Mouse (Mus musculus) cerebellum, postnatal 14 days (tissue): ENCODE measurements around the gene Akr1c12.
A peak's percentile ranks its signal among the peaks of the same experiment; 100 is the strongest.
"Not testable (repeated sequence)": the region's sequence is repeated elsewhere in the genome, so short reads cannot be mapped to it uniquely, and the experiment has no call there.

Source experiments
- DNase-seq, 2 experiments: peaks; one replicate each; pipeline ENCODE4 v3.0.0; 2021; ENCODE audit warnings: mixed read lengths in 2 of 2

Gene Akr1c12

DNA sequence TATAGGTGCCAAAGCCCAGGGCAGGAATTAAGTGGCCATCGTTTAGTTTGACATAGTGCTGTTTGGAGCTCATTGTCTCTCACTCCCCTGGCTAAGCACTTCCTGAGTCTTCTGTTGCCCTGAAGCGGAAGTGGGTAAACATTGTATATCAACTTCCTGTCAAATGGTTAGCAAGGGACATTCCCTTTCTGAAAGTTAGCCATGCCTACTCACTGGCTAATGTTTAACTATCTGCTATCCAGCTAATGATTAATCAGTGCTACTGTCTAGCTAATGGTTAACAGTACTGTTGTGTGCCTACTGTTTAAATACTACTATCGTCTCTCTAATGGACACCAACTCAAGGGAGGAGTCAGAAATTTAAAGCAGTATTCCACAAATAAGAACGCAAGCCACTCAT, at the start of gene Akr1c12:
Gene Akr1c12 (minus strand): TSS at position 150 of the 400 bp plus-strand sequence.
- DNase-seq = no peak

DNA sequence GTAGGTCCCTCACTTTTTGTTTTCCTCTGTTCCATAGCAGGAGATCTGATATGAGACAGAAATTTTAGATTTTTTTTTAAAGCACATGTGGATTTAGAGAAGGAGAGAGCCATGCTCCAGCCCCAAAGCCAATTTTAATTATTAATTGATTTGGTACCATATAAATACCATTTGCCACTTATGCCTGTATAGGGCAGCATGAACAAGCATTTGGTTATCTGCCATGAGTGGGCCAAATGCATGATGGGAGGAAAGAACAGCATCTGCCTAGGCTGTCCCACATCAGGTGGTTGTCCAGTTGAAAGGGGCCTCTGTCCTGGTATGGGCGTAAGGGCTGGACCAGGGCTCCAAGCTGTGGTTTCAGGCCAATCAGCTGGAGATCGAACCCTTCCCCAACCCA, 39.5 kb upstream of the Akr1c12 start:
- DNase-seq = no peak

DNA sequence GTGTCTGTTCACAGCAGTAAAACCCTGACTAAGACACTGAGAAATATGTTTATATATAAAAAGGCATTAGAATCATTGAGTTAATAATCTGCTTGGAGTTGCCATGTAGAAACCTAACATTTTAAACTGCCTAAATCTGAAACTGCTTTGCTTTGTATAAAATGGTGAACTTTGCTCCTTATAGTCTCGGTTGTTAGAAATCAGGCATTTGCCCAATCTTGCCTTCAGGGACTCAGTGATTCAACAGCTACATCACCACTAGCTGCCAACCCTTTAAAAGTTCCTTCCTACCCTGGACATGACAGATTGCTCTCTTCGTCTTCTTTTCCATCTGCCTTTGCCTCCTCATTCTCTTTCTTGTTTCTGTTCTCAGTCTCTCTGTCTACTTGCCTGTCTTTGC, 34.7 kb upstream of the Akr1c12 start:
- DNase-seq = no peak

DNA sequence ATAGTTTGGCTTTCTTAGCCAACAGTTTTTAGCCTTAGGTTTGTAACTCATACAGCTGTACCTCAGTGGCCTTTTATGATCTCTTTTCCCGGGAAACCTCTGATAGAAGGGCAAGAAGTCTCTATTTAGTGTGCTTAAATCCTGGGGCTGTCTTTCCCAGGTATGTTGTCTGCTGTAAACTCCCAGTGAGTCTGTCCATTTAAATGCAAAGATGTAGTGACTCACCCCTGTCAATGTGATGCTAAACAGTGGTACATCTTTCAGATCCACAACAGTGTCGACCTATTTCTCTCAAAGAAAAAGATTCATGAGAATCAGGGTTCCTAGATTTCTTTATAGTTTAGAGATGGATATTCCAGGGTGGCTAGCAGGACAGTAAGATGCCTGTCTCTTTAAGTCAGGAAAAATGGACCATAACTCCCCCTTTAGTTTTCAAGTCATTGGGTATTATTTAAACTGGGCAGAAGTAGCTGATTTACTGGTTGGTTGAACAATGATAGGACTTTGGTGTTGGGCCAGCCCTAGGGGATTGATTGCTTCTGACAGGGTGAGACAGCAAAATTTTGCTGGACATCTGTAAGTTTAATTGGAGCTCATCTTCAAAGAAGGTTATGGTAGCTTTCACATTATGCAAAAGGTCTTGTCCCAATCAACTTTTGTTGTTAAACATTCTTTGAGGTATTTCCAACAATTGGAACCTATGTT, 25.8 kb upstream of the Akr1c12 start:
- no peak for DNase-seq

DNA sequence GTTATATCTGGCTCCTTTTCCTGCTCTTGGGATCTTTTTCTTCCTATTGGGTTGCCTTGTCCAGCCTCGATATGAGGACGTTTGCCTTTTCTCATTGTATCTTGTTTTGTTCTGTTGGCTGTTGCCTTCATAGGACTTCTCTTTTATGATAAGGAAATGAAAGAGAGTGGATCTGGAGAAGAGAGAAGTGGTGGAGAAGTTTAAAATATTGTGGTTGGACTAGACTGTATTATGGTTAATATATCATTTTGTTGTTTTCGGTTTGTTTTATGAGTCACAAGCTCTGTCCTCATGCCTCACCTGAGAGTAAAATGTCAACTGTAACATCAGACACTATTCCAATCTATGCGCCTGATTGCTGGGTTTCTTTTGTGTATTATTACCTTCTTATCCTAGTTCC, 17.8 kb upstream of the Akr1c12 start:
- DNase-seq = no peak

DNA sequence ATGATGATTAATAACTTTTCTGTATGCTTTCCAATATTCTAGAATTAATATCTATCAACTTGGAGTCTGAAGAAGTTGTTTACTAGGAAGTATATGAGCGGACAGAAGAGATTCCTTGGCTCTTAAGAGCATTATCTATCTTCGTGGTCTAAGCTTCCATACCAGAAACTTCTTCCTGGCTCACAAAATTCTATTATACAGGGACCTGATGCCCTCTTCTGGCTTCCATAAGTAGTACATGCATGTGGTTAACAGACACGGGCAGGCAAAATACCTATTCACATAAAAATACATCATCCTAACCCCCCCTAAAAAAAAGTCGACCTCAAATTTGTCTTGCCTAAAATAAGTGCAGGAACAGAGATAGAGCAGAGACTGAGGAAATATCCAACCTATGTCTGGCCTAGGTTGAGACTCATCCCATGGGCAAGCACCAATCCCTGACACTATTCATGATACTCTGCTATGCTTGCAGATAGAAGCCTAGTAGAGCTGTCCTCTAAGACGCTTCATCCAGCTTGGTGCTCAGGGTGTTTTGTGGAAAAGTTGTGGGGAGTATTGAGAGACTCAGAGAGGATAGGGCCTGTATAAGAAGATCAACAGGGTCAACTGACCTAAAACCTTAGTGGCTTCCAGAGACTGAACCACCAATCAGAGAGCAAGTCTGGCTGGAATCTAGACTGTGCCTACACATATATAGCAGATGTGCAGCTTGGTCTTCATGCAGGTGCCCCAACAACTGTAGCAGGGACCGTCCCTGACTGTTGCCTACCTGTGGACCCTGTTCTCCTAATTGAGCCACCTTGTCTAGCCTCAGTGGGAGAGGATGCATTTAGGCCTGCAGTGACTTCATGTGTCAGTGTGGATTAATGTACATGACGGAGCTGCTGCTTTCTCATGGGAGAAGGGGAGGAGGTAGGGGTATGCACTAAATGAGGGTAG, 2.5 kb upstream of the Akr1c12 start:
- peak; percentile 59 to 63 for DNase-seq

DNA sequence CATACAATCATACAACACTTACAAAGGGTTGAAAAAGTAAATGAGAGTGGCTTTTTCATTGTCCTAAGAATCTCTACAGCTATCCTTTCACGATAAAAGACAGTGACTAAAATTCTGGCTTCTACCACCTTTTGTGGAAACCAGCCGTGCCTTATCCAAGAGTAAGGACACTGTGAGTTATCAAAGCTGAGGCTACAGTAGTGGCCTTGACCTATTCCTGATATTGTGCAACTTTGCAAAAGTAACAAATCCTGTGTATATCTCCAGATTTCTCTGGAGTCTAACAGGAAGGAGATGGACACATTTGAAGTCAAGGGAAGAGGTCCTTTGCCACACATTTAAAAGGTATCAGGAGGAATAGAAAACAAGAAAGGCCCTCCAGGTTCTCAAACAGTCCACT, 1.7 kb downstream of the Akr1c12 start:
- no peak for DNase-seq

DNA sequence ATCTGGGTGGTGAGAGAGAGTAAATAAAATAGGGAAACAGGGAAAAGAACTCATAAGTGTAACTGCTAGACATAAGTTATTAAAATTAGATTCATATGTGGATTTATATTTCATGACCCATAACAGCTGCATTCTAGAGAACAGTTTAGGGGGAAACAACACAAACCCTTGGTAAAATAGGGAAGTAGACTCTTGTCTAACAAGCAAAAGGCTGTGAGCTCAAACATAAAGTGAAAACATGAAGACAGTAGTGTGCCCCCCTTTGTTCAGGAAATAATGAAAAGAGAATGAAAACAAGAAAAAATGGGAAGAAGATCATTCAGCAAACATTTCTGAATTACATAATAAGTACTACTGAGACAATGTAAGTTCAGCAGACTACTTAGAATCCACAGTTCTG, 8.4 kb downstream of the Akr1c12 start:
- DNase-seq = no peak

DNA sequence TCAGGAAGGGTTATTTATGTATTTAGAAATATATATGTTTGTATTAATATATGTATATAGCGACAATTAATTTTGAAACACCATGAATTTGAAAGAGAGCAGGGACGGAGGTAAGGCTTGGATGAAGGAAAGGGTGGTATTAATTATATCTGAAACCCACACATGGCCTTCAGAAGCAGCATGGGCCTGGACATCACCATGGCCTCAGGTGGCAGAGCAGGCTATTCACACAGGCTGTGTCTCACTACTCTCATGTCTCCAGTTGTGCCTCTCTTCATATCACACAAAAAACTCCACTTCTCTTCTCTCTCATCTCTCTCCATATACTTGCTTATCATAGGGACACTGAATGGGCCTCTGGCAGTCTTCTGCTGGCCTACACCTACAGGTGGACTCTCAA, 13.8 kb downstream of the Akr1c12 start:
- not testable (repeated sequence) for DNase-seq

DNA sequence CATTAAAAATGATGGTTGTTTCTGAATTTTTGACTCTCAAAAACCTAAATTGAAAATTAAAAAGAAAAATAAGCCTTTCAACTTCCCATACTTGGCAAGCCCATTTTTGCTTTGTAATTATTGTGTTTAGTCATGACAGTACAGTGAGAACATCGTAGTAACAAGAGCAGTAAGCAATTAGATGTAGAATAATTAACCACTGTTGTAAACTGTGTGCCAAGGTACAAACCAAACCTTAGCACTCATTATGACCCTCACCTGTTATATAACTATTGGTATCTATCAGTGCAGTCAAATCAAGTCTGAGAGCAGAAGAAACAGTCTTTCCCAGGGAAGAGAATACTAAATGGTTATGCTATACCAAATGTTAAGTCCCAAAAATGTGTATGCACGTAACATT, 14.2 kb downstream of the Akr1c12 start:
- no peak for DNase-seq

DNA sequence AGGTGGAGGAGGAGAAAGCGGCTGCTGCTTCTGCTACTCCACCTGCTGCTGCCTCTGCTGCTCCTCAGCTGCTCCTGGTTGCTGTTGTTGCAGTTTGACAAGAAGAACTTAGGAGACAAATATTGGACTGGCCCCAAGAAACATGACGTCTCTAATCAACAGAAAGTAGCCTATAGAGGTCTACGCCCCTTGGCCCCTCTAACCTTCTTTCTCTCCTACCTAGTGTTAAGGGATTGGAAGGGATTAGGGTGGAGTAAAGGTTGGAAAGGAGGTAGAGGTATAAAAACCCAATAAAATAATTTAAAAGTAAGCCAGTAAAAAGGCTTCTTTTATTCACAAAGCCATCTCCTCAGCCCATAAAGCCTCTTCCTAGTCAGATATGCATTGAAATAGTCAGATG, 14.6 kb downstream of the Akr1c12 start:
- no peak for DNase-seq

DNA sequence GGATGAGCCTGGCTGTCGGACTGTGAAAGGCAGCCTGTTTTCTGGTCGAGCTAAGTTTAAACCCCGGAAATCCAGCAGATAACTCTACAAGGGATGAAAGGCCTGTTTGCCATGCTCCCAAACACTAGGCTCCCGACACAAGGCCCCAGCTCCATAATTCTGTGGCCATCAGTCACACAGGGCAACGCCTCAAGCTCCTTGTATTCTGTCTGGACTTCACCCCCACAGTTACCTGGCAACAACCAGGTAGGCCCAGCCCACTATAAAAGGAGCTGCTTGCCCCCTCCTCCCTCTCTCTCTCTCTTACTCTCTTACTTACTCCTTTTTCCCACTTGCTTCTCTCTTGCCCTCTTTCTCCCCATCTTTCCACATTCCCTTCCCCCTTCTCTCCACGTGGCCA, 21.9 kb downstream of the Akr1c12 start:
- DNase-seq = no peak

DNA sequence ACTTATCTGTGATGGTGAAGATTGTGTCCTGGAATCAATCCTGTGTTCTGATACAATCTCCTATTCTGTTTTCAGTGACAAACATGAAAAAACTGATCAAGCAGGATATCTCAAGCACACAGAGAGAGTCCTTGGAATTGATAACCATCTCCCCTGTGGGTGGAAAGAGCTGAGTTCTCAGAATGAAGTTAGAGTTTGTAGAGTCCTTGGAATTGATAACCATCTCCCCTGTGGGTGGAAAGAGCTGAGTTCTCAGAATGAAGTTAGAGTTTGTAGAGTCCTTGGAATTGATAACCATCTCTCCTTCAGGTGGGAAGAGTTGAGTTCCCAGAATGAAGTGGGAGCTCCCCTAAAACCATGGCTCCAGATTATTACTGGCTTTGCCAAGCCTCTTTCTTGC, 22.3 kb downstream of the Akr1c12 start:
- not testable (repeated sequence) for DNase-seq

DNA sequence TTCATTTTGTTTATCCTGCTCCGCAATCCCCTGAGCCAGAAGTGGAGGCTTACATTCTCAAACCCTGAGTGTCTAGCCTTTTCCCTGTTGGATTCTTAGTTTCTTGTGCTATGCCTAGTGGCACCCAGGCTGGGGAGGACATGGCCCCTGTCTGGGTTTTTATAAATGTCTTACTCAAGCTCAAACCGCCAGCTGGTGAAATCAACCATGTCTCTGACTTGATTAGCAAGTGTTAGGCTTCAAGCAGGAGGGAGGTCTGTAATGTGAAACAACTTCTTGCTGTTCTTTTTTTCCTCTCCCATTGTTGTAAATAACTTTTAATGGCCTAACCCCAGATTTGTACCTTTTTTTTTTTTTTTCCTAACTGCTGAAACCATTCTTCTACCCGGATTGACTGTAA, 29.9 kb downstream of the Akr1c12 start:
- DNase-seq = no peak

DNA sequence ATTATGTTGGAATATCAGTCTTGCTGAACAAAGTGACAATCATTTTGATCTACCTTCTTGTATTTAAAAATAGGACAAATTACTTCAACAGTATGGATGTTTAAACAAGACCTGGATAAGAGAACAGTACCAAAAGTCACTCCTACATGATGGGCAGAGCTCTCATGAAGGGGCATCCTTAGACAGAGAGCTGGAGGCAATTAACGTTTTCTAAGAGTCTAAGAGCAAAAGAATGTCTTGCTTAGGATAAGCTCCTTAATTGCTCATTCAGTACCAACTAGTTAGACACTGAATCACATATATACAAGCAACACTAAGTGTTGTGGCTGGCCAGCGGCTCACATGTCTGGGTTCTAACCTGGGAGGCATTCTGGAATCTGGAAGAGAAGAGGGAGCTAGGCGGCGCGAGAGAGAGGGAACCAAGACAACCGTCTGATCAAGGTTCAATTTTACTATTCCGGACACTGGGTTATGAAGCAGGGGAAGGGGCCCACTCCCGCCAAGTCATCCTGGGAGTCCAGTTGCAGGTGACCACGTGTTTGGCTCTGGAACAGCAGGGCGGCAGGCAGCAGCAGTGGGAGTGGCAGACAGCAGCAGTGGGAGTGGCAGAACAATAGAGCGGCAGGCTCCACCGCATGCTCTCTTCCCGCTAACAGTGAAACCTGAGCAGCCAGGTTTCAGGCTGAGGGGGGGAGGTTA, 34.2 kb downstream of the Akr1c12 start:
- DNase-seq = peak; percentile 0 to 2

DNA sequence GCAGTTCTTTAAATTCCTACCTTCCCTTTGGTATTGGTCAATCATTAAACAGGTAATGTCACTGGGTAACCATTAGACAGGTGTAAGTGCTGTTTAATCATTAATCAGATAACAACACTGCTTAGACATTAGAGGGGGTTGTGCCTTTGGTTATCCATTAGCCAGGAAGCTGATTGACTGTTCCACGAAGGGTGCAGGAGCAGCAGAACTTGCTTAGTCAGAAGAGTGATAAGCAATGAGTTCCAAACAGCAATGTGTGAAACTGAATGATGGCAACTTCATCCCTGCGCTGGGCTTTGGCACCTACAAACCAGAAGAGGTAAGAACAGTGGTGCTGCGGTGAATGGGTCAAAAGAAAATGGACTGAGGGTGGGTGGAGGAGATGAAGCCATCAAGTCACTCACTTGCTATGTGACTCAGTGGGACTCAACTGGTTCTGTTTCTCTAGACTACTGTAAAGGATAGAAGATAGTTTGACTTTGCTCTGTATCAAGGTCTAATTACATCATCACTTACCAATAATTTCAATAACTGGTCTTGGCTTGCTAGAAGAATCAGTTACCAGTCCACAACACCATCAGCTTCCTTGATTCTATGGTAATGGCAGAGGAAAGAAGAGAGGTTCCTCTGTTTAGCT, 45.6 kb downstream of the Akr1c12 start:
- DNase-seq = no peak

DNA sequence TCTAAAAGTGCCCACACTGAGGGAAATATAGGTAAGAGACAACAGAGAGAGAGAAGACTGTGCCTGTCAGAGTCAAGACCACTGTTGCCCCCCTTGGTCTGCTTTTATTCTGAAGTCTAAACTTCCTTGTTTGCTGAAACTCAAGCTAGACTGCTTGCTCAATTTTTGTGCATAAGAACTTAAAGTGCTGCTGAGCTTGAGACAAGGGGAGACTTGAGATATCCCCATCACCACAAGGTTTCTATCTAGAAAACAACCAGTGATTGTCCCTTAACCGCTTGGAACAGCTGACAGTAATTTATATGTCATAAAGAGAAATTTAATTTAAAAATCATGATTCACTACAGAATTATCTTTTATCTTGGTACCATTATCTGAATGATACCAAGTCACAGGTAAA, 46.1 kb downstream of the Akr1c12 start:
- DNase-seq = no peak

DNA sequence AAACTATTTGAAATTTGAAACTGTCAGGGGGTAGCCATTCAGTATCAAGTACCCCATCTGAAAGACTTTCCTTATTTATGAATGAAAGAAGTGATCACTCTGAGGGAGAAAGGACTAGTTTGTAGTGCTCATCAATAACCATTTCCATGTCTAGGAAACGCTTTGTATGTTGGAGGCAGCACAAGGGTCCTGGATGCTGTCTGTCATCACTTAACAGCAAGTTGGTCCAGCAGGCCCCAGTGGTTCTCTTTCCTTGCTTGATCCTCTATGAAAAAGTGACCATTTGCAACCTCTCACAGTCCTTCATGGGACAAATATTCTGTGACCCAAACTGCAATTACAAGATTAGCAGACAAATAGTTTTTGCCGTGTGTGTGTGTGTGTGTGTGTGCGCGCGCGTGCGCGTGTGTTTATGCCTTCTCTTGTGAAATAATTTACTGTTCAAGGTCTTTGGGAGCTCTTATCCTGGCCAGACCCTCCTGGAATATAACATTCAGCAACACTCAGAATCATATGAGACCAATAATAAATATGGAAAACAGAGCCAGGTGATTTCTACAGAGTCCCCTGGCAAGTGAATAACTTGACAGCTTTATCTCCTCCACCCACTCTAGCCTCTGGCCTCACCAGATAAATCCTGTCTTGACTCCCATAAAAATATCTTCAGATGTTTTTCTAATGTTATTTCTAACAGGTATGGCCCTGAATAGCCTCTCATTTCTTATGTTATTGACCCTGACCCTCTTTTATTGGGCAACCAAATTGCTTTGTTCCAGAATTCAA, 48.2 kb downstream of the Akr1c12 start:
- DNase-seq = no peak

DNA sequence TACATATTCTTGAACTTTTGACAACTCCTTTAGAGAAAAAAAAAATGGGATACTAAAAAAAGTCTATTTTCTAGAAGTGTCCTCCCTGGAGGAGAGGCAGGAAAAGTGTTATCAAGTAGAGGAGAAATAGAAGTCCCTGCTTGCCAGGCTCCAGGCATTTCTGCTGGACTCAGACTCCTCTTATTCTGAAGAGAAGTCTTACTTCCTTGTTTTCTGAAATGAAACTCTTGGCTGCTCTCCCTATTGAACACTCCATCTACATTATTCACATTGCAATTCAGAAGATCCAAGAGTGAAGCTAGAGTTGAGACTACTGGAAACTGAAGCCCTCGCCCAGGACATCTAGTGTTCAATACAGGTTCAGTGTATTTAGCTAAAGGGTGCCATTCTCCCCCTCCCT, 50.8 kb downstream of the Akr1c12 start, which contains the start of gene Akr1c19:
Gene Akr1c19 (plus strand): TSS at position 260 of the 400 bp plus-strand sequence.
- DNase-seq = no peak
